Mouse (Mus musculus) Patski (cell line): ENCODE measurements around the gene Rapgefl1. TPM values are rescaled to one million over a fixed set of nuclear protein-coding genes. Genes with fewer than 3 reads are reported as not detected.

Source experiments
- ATAC-seq: fragments of 100-300 bp; one replicate; pipeline ENCODE4 v1.8.0; 2021
- CTCF ChIA-PET: fragments of 350-600 bp; sonication (Branson Sonifier 250); formaldehyde crosslinking; loops from one replicate; lab custom pipeline; 2022; ENCODE audit warnings: inconsistent platforms; lab: Charles Lee
- POLR2A ChIA-PET: fragments of 350-600 bp; sonication (Branson Sonifier 250); formaldehyde crosslinking; loops from one replicate; lab custom pipeline; 2022; ENCODE audit warnings: antibody characterized with exemption, inconsistent platforms; lab: Charles Lee
- DNase-seq: peaks from one replicate; pipeline ENCODE4 v3.0.0-alpha.2; 2011; ENCODE audit warnings: low read depth, low spot score
- H3K27me3 ChIP-seq: fragments of 371-371 bp; one replicate; pipeline ENCODE4 v1.5.1; 2021
- CTCF ChIP-seq: fragments of 100-300 bp; IDR thresholded peaks from one replicate; pipeline ENCODE4 v1.5.1; 2021
- in situ Hi-C: fragments of 300-500 bp; cut with MboI; formaldehyde crosslinking; loops from 3 replicates; pipeline ENCODE4 v1.11.1; 2018; ENCODE audit warnings: low pct_unique_long_range_greater_than_20kb, mixed read lengths
- polyA plus RNA-seq: library from polyadenylated mRNA; unstranded; gene quantifications from one replicate; pipeline ENCODE4 v1.2.3, GENCODE M21; 2021

Gene Rapgefl1
- polyA plus RNA-seq, 1 experiment from 2014 or later: 2.8 TPM

DNA sequence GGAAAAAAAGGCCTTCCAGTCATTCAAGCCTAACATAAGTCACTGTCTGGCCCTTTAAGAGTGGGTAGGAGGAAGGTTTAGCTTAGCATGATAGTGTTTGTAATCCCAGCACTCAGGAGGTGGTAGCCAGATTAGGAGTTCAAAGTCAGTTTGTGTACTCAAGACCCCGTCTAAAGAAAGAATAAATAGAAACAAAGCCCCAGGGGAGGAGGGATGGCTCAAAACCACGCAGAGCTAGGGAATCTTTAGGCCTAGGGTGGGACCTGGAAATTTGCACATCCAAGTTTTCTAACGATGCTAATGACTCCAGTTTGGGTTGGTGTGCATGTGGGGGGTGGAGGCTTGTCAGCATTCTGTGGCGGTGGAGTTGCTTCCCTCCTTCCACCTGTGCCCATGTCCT lies 44.5 kb upstream of the Rapgefl1 start:
- in situ Hi-C loops: no loop called here
- DNase-seq: no peak
- ChIA-PET POLR2A (no interaction called here), CTCF (interaction anchor here (1.0 to 2.3 kb wide), 3 partner anchors 16 to 92 kb away, joined by 3 to 5 read pairs (median 3); partner anchors contain the start of gene Med24)
- no peak for ATAC-seq
- no peaks in the 10 kb centered on the region for H3K27me3 ChIP-seq
- no peak for TF ChIP-seq CTCF

DNA sequence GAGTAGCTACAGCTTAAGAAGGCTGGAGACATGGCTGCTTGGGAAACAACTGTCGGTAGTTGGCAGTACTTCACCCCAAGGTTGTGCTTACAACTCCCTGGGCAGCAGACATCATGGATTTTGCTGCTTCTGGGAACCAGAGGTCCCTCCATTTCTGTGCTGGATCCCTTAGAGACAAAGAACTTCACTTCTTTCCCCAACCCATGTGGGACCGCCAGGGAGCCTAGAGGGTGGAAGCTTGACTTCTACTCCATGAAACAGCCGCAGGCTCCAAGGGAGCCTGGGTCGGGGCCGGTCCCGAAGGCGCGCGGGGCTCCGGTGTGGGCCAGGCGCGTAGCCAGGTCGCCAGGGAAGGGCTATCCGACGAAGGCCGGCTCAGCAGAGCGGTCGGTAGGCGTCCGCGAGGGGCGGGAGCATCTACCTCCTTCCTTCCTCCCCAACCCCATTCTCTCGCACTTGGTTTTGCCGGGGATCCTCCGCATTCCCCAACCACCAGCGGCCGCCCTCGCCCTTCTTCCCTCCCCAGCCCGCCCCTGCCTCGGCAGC lies 42.0 kb upstream of the Rapgefl1 start:
- TF ChIP-seq CTCF: peak; percentile 19
- DNase-seq (no peak), ATAC-seq (peak; percentile 49)
- POLR2A ChIA-PET: no interaction called here
- CTCF ChIA-PET: interaction anchor here (1.0 kb wide), 1 partner anchor 22 kb away, joined by 3 read pairs; no protein-coding TSS in a partner anchor
- no peaks in the 10 kb centered on the region for H3K27me3 ChIP-seq
- in situ Hi-C loops: no loop called here

DNA sequence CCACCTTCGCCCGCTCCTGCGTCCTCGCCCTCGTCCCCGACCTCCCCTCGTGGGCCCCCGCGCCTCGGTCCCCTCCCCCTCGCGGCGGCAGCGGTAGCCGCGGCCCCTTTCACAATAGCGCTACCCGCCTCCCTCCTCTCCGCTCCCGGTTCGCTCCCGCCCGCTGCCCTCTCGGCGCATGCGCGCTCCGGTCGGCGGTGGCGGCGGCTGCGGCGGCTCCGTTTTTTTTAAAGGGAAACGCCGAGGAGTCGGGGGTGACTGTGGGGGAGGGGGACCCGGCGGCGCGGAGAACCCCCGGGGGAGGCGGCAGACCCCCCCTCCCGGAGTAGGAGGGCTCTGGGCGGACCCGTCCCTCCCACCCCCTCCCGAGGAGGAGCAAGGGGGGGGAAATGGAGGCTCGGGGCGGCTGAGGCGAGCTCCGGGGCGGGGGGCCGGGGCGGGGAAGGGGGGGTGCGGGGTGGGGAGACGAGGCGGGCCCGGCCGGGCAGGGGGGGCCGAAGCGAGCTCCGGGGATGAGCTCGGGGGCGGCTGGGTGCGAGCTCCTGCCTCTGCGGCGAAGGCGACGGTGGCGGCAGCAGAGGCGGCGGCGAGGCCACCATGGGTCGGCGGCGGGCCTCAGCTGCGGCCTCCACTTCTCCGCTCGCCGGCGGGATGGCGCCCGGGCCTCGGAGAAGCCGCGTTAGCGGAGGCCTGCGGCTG lies 41.4 kb upstream of the Rapgefl1 start, which contains the start of gene Msl1:
Gene Msl1, plus strand, starts transcription at position 502 of the 699 bp plus-strand sequence.
- ChIA-PET POLR2A (interaction anchor here (0.6 to 3.5 kb wide), 6 partner anchors 14 to 68 kb away, joined by 3 to 20 read pairs (median 4); partner anchors contain the start of gene Nr1d1), CTCF (no interaction called here)
- DNase-seq (no peak), ATAC-seq (peak; percentile 24)
- no peaks in the 10 kb centered on the region for H3K27me3 ChIP-seq
- TF ChIP-seq CTCF: no peak
- in situ Hi-C loops: no loop called here

DNA sequence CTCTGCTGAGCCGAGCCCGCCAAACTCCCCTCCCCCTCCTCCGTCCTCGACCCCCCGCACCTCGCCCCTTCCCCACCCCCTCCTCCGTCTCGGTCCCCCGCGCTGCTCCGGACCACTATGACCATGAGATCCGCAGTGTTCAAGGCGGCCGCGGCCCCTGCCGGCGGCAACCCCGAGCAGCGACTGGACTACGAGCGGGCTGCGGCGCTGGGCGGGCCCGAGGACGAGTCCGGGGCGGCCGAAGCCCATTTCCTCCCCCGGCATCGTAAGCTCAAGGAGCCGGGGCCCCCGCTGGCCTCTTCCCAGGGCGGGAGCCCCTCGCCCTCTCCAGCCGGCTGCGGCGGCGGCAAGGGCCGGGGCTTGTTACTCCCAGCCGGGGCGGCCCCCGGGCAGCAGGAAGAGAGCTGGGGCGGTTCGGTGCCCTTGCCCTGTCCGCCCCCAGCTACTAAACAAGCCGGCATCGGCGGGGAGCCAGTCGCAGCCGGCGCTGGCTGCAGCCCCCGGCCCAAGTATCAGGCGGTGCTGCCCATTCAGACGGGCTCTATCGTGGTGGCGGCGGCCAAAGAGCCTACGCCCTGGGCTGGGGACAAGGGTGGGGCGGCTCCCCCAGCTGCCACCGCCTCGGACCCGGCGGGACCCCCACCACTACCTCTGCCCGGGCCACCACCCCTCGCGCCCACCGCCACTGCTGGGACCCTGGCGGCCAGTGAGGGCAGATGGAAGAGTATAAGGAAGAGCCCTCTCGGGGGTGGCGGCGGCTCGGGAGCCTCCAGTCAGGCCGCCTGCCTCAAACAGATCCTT lies 40.7 kb upstream of the Rapgefl1 start:
- in situ Hi-C loops: no loop called here
- no peaks in the 10 kb centered on the region for H3K27me3 ChIP-seq
- ChIA-PET POLR2A (interaction anchor here (0.6 to 3.5 kb wide), 8 partner anchors 13 to 193 kb away, joined by 3 to 20 read pairs (median 4); partner anchors contain the start of genes Nr1d1 and Psmd3), CTCF (interaction anchor here (0.9 to 2.3 kb wide), 2 partner anchors 9 to 12 kb away, joined by 3 to 7 read pairs; no protein-coding TSS in a partner anchor)
- peak; percentile 56 for TF ChIP-seq CTCF
- DNase-seq (no peak), ATAC-seq (peak; percentile 26)

DNA sequence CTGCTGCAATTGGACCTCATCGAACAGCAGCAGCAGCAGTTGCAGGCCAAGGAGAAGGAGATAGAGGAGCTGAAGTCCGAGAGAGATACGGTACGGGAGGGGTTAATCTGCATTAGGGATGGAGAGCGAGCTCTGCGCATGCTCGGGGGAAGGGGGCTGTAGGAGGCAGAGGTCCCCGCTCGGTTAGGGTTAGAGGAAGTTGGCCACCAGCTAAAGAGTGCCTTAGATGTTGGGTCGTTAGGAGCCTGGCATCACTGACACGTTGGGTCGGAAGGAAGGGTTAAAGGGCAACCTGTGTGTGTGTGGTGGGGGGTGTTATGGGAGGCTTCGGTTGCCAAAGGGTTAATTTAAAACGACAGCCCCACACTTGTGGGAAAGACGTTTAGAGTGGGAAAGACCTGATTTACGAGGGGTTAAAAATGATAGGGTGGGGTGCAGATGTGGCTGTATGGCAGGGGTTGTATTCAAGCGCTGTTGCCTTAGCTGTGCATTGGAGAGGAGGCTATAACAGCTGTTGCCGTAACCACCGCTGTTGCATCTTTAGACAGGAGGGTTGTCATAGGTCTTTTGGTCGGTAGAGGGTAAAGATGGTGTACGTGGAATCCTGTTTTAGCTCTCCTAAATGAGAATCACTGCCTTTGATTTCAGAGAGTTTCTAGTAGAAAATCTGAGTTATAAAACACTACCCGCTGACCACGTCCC lies 39.9 kb upstream of the Rapgefl1 start:
- in situ Hi-C loops: no loop called here
- no peaks in the 10 kb centered on the region for H3K27me3 ChIP-seq
- ChIA-PET POLR2A (interaction anchor here (0.6 to 3.5 kb wide), 6 partner anchors 10 to 192 kb away, joined by 3 to 20 read pairs (median 4); partner anchors contain the start of gene Psmd3), CTCF (interaction anchor here (0.9 to 2.3 kb wide), 2 partner anchors 10 to 11 kb away, joined by 3 to 7 read pairs; no protein-coding TSS in a partner anchor)
- DNase-seq: no peak
- TF ChIP-seq CTCF: no peak
- ATAC-seq: peak; percentile 1

DNA sequence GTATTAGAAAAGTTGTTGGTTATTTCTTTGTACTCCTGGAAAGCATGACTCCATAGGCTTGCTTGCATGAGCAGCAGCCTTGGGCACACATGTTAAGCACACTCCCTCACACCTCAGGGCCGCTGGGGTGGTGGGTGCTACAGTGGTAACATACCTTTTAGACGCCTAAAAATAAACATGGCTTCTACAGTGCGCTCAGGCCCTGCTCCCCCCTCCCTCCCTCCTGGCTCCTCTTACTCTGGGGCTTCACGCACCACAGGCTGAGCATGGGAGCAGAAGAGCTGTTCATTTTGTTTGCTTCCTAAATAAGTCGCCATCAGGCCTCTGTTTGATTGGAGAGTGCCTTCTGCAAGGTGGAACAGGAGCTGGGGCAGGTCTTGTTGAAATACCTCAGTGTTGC lies 39.3 kb upstream of the Rapgefl1 start:
- no peaks in the 10 kb centered on the region for H3K27me3 ChIP-seq
- ChIA-PET CTCF (interaction anchor here (2.3 kb wide), 1 partner anchor 10 kb away, joined by 7 read pairs; no protein-coding TSS in a partner anchor), POLR2A (interaction anchor here (1.1 to 3.5 kb wide), 3 partner anchors 9 to 115 kb away, joined by 4 to 20 read pairs (median 5); partner anchors contain the start of gene Psmd3)
- ATAC-seq (no peak), DNase-seq (no peak)
- in situ Hi-C loops: no loop called here
- TF ChIP-seq CTCF: no peak

DNA sequence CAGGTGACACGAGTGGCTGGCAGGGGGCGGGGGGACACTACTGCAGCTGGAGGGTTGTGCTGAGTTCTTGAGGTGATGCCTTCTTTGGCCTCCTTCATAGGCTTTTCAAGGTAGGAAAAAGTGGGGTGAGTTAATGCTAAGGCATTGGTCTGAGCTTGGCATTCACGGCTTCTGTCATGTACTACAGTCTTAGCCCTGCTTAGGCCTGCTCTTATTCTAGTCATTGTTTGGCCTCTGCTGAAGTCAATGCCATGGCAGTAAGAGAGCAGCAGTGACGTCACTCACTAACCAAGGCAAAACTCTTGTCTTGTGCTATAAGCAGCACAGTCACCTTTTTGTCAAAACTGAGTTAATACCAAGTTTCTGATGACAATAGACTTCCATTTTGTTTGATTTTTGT lies 38.7 kb upstream of the Rapgefl1 start:
- TF ChIP-seq CTCF: no peak
- in situ Hi-C loops: no loop called here
- ChIA-PET CTCF (interaction anchor here (2.3 to 2.4 kb wide), 2 partner anchors 11 kb away, joined by 7 to 11 read pairs; no protein-coding TSS in a partner anchor), POLR2A (interaction anchor here (1.1 to 3.5 kb wide), 2 partner anchors 9 to 11 kb away, joined by 5 to 20 read pairs; no protein-coding TSS in a partner anchor)
- ATAC-seq (no peak), DNase-seq (no peak)
- H3K27me3 ChIP-seq: no peaks in the 10 kb centered on the region

DNA sequence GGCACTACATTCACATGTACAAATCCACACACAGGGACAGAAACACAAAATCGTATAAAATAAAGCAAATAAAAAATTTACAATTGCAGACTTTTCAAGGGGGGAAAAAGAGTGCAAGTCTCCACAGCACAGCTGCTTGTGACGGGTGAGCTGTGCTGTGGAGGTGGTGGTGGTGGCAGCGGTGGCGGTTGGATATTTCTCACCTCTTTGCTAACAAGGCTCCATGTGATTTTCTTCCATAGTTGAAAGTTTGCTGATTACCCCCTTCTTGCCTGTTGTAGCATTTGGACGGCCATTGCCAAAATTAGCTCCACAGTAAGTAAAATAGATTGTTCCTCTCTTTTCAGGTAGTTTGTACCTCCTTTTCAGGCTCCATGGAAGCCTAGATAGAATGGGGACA lies 32.0 kb upstream of the Rapgefl1 start, which contains the start of gene Casc3:
Gene Casc3, plus strand, starts transcription at position 301 of the 400 bp plus-strand sequence.
- DNase-seq (no peak), ATAC-seq (no peak)
- CTCF ChIA-PET: no interaction called here
- POLR2A ChIA-PET: interaction anchor here (0.6 kb wide), 1 partner anchor 15 kb away, joined by 4 read pairs; no protein-coding TSS in a partner anchor
- H3K27me3 ChIP-seq: no peaks in the 10 kb centered on the region
- TF ChIP-seq CTCF: no peak
- in situ Hi-C loops: no loop called here

DNA sequence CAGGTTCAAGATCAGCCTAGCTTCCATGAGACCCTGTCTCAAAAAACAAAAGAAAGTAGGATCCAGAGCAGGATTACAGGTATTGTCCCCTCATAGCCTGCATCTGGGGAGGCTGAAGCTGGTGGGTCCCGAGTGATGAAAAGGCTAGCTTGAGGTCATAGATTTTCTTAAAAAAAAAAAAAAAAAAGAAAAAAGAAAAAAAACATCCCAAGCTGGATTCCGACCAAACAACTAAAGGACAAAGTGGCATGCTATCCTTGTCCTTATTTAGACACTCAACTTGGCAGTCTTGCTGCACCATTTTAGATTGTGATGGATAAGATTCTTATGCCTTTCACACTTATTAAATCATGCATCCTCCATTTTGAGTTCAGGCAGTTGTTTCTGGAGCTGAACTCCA lies 28.2 kb upstream of the Rapgefl1 start:
- H3K27me3 ChIP-seq: no peaks in the 10 kb centered on the region
- CTCF ChIA-PET: interaction anchor here (1.4 to 3.1 kb wide), 5 partner anchors 10 to 110 kb away, joined by 3 to 13 read pairs (median 5); no protein-coding TSS in a partner anchor
- in situ Hi-C loops: no loop called here
- DNase-seq: no peak
- POLR2A ChIA-PET: interaction anchor here (0.7 to 2.5 kb wide), 4 partner anchors 9 to 1536 kb away, joined by 3 to 20 read pairs (median 10); partner anchors contain the start of gene Msl1
- no peak for ATAC-seq
- no peak for TF ChIP-seq CTCF
